Mouse (Mus musculus) 416B (cell line): ENCODE measurements around the gene Rps6kb1.

ENCODE experiments used
- DNase-seq: peaks from one replicate; pipeline ENCODE4 v3.0.0; 2011; ENCODE audit warnings: low read depth

Rps6kb1 gene

DNA sequence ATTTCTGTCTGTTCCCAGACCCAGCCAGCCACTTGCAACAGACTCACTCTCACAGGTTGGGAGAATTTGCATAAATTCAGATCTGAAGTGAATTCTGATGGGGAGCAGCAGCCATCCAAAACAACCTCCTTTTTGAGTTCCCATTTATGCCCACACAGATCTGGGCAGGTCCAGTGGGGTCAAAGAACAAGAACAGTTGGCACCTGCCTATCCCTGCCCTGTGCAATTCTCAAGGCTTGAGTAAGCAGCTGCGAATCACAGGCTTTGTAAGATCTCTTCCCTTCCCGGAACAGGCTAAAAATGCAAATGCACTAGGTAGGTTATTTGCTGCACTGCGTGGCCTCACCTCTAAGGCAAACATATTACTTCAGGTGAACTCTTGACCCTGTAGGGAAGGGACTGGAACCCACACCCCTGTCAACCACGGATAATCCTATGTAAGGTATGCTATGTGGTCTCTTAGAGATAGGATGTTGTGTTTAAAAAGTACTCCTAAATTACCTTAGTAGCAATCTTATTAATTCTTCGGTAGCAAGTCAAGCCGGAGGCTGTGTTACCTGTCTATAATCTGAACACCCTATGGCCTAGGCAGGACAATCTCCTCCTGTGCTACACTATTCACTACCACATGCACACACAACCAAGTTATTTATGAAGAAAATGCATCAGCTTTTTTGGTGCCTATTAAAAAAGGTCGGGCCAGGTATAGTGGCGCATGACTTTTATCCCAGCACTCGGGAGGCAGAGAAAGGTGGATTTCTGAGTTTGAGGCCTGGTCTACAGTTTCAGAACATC lies 35.9 kb upstream of the Rps6kb1 start:
- peak; percentile 63 for DNase-seq

DNA sequence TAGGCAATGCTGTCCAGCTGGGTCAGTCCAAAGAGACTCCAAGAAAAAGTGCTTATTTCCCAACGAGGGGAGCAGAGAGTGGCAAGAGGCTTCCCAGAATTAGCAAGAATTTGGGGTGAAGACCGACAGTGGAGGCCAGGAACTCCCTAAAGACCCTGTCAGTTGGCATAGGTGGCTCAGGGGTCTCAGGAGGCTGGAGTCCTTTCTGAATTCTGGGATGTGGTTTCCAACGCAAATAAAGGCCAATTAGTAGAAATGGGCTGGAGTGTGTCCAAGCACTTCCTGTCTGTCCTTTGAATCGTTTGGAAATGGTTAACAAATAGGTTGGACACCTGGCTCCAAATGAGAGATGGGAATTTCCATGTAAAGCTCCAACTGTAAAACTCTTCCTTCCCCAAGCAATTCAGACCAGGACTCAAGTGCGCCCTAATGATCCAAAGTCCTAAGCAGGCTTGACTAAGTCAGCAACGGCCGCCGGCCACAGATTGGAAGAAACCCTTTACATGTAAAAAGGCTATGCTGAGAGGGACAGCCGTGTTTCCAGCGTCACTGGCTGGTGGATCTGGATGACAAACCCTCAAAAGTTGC lies 35.2 kb upstream of the Rps6kb1 start:
- DNase-seq = no peak

DNA sequence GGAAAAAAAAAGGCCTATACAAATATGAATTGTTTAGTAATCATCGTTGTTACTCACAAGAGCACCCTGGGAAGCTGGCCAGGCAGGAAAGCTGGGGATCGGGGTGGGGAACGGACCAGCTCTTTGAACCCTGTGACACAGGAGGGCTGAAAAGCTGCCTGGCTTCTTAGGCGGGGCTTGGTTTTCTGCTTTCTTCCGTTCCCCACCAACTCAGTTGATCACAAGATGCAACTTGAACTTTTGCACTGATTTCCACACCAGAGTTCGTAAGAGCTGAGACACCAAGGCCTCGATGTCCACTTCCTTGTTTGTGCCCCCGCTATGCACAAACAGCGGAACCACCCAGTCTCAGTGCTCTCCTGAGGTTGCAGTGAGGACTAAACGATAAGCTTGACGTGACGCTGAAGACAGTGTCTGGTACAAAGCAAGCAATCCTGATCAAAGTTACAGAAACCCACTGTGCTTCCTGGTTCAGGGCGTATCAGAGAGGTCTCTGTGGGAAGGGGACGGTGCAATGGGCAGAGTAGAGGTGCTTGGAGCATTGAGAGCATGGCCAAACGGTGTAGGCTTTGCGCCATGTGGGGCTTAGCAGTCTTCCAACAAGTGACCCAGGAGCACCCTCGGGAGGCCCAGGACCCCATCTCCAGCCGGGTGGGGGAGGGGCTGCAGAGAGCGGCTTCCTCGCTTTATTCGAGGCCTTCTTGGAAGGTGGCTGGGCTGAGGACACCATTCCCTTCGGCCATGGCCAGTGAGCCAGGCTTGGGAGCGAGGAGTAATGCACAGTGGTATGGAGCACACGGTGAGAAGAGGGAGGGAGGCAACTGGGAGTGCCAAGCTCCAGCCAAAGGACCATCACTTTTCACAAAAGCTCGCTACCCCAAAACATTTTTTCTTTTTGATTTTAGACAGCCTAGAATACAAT lies 34.5 kb upstream of the Rps6kb1 start:
- peak; percentile 63 for DNase-seq

DNA sequence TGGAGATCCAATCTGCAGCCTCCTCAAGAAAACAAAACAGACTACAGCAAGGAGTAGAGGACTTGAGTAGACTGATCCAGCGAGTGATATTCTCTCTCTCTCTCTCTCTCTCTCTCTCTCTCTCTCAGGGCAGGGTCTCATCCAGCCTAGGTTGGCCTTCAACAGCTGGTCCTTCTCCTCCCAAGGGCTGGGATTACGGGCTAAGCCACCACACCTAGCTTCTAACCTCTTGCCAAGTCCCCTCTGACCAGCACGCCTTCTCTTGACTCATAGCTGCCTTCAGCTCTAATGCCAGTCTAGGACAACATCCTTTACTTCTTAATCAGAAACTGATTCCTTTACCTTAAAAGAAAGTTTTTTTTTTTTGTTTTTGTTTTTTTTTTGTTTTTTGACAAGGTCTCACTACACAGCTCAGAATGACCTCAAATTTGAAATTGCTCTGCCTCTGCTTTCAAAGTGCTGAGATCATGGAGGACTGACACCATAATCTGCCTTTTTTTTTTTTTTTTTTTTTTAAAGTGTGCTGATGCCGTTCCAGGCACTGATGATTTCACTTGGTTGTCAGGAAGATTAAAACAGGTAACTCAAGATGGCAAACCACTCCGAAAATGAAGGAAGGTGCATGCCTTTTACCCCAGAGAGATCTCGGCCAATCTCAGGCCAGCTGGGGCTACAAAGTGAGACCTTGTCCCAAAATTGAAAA lies 33.7 kb upstream of the Rps6kb1 start:
- DNase-seq = no peak

DNA sequence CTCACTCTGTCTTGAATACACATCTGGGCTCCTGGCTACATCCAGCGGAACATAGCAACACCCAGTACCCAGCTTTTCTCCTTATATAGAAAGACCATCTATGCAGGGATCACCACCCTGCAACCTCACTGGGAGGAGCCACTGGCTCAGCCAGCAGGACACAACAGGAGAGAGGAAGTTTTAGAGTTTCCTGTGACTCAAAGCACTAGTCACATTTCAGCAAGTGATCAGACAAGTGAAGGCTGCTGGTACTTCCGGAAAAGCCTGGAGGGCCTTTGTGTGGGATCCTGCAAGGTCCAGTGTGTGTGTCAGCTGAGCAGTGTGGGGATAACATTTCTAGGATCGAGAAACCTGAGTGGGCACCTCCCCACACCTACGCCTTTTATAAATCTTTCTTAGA lies 32.6 kb upstream of the Rps6kb1 start:
- peak; percentile 96 for DNase-seq

DNA sequence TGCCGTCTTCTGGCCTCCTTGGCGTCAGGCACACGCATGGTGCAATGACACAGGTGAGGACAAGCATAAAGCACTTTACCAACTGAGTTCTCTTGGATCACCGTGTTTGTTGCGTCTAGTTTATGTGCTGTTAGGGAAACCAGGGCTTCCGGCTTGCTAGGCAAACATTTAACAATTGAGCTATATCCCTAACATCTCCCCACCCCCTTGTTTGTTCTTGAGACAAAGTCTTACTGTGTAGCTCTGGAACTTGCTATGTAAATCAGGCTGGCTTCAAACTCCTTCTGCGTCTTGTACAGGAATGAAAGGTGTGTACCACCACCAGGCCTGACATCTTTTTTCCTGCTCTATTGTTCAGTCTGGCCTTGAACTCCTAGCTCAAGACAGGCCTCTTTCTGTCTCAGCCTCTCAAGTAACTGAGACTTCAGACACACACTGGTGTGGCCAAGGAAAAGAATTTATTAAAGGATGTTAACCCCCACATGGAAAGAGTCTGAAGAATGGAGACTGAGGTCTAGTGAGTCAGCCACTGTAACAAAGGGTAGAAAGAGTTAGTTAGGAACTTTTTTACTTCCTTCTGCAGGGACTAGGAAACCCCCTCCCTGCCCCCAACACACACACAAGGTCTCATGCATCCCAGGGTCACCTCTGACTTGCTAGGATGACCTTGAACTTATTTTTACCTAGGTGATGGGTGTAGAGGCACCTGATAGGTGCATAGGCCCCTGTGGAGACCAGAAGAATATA lies 31.2 kb upstream of the Rps6kb1 start:
- no peak for DNase-seq

DNA sequence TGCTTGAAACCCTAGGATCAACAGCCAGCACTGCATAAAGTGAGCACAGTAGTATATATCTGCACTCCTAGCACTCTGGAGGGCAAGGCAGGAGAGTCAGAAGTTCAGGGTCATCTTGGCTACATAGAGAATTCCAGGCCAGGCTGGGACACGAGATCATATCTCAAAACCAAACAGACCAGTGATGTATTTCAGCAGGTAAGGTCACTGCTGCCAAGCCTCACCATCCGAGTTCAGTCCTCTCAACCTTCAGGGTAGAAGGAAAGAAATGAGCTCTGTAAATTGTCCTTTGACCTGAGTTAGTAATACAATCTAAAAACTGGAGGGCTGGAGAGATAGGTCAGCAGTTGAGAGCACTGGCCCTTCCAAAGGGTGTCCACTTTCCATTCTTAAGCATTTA lies 29.8 kb upstream of the Rps6kb1 start:
- DNase-seq = no peak

- no peak for DNase-seq
Observed at GRCm38 (mm10) chr11:86573646-86574231, 29.1 kb upstream of the Rps6kb1 start.

DNA sequence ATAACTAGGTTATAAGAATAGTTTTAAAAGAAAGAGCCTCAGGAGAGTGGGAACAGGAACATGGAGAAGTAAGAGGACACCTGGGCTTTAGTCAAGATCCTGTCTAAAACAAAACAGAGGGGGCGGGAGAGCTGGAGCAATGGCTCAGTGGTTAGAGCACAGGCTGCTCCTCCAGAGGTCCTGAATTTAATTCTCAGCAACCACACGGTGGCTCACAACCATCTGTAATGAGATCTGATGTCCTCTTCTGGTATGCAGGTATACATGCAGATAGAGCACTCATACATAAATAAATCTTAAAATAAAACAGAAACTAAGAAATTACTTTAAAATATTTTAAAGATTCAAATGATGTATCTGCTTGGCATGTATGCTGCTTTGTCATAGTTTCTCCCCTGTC lies 28.0 kb upstream of the Rps6kb1 start:
- peak; percentile 49 for DNase-seq

GRCm38 (mm10) chr11:86571871-86572270 lies 27.3 kb upstream of the Rps6kb1 start:
- DNase-seq = no peak

DNA sequence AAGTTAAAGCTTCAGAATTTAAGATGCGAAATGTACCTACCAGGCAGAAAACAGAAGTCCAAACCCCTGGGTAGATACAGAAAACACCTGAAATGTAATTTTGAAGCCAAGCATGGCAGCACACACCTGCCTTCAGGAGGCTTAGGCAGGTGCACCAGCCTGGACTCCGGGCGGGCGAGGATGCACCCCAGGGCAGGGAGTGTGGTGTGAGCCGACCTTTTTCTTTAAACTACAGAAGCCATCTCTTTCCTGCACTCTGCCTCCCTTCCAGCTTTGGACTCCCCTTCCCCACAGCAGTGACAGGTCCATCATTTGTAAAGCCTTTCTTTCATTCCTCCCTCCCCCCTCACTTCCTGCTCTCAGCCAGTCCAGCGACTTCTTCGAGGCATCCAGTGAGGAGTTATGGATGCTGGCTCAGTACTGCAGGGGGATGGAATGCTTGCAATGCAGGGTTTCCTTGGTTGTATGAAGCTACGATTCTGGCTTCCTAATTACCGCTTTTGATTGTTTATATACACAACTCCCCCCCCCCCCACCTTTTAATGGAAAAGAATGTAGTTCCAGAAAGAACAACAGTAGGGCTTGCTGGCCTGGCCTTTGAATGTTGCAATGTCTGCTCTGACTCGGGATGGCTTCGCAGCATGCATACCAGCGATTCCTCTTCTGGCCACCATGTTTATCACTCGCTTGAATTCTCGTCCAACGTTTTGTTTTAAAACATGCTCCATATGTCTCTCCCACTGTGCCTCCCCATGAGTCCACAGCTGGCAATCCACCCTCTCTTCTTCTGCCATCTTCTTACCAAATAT lies 26.6 kb upstream of the Rps6kb1 start:
- DNase-seq = no peak

DNA sequence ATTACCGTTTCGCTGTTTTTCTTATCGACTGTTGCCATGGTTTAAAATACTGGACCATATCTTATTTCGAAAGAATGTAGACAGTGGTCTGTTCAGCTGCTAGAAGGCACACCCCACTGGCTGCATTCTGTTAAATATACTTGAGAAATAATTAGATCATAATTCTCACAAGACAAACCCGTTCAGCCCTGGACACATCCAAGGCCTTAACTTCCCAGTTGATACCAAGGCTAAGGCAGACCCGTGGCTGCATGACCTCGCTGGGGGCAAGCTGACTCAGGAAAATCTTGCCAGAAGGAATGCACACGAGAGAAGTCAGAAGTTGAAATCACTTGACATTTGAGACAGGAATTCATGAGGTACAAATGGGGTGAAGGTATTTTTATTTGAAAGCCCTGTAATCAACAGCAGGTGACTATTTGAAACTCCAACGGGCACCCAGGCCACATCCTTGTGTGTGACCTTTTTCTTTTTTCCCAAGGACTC lies 25.7 kb upstream of the Rps6kb1 start:
- no peak for DNase-seq

- DNase-seq = peak; percentile 75
Observed at GRCm38 (mm10) chr11:86568425-86568824, 23.8 kb upstream of the Rps6kb1 start.

GRCm38 (mm10) chr11:86558258-86558657 lies 13.7 kb upstream of the Rps6kb1 start:
- no peak for DNase-seq

DNA sequence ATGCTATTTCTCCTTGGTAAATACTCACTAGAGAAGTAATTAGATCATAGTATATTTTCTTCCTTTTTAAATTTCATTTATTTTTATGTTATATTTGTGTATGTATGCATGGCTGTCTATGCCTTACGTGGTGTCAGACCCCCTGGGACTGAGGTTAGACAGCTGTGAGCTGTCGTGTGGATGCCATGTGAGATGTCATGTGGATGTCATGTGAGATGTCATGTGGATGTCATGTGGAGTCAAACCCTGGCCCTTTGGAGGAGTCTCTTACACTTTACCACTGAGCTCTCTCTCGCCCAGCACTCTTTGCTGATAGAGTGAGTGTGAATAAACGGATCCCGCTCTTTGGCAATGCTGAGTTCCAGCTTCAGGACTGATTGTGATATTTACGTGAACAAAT lies 8.9 kb upstream of the Rps6kb1 start:
- no peak for DNase-seq

DNA sequence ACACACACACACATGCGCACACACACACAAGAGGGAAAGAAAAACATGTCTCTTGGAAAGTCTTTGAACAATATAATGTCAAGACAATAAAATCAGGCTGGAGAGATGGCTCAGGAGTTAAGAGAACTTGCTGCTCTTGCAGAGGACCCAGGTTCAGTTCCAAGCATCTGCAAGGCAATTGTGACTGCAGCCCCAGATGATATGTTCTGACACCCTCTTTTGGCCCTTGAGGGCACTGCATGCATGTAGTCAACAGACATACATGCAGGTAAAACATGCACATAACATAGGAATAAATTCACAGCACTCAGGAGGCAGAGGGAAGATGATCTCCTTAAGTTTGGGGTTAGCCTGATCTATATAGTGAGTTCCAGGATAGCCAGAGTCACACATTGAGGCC lies 2.8 kb upstream of the Rps6kb1 start:
- peak; percentile 58 for DNase-seq

- DNase-seq = no peak
Observed at GRCm38 (mm10) chr11:86545556-86545955, 951 bp upstream of the Rps6kb1 start.

DNA sequence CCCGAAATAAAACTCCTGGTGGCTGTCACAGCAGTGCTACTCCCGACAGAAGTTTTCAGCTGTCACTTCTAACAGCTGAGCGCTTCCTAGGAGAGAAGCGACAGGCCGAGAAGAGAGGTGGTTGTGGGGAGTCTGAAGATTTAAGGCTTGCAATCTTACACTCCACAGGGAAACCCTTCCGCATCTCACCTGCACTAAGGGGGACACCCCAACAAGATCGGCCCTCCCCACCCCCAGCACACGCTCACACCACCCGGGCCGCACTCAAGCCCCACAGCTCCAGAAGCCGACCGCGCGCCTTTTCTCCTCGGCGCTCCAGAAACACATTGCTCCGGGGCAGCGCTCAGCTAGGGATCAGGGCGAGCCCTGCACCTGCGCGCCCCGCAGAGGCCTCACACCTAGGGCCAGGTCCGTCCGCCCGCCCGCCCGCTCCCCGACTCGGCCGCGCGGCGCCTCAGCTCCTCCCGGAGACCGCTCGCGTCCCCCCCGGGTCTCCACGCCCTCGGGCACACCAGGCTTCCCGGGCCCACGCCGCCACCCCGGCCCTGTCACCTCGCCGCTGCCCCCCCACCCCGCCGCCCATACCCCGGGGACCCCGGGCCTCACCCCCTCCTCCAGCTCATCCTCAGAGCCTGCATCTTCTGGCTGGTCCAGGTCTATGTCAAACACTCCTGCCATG lies 506 bp downstream of the Rps6kb1 start:
- peak; percentile 35 for DNase-seq

DNA sequence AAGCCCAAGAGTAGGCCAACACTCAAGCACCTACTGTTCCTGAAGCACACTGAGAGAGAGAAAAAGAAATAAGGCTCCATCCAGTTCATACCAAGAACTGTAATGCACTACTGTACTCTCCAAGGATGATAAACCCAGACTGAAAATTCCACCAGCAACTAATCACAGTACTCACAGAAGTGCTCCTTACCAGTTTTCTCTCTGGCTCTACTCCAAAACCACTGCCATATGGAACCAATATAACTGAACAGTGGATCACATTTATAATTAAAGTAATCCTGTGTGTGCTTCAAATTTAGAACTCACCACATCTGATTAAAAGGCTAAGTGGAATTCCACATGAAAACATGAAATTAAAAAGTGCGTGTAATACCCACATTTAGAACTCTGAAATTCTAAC lies 1.8 kb downstream of the Rps6kb1 start:
- DNase-seq = no peak

GRCm38 (mm10) chr11:86540476-86540845 lies 4.1 kb downstream of the Rps6kb1 start:
- DNase-seq = no peak
